In the genomic region with DNA sequence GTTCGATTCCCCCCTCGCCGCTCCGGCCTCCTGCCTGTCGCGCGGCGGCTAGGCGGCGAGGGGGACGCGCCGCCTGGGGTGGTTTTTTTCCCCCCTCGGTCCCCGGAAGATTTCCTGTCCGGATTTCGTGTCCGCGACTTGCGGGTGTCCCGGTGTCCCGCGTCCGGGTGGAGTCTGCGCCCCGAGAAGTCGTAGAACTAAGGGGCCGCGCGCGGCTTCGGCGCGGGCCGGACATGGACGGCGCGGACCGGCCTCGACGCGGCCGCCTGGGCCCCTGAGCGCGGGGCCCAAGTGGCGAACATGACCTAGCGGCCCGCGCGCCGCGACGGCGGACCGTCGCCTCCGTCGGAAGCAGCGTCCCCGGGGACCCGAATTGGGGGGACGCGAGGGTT, we compare ENCODE assay signal across 8 mouse cellular contexts. TPM values are rescaled to one million over a fixed set of nuclear protein-coding genes. Genes with fewer than 3 reads are reported as not detected.
DNase-seq lines count a peak whose midpoint lies in the region; ATAC-seq and TF ChIP-seq lines count a peak whose summit lies in the region.

No protein-coding gene starts in this region.

- WGBS in lung, adult 2 months = under 1% methylated on average over 63 of the region's 63 CpGs
- WGBS in embryonic facial prominence, embryonic 14.5 days = 0% methylated on average over 46 of the region's 63 CpGs
- under 1% methylated on average over 57 of the region's 63 CpGs for WGBS in intestine, postnatal 0 days
- WGBS in neural tube, embryonic 12.5 days = under 1% methylated on average over 61 of the region's 63 CpGs

- peak overlapping the region; percentile 95 for H3K9ac ChIP-seq in embryonic facial prominence, embryonic 14.5 days (ENCODE audit: low read depth, low read length)
- H3K9ac ChIP-seq in intestine, postnatal 0 days (ENCODE audit: low read depth, low read length) = peak overlapping the region; percentile 82
- H3K9ac ChIP-seq in neural tube, embryonic 12.5 days = peak overlapping the region; percentile 83

- H3K4me3 ChIP-seq in lung, adult 2 months (replicated peaks; ENCODE audit: extremely low read depth, low read depth, low read length) = peak overlapping the region; percentile 83
- H3K4me3 ChIP-seq in embryonic facial prominence, embryonic 14.5 days (ENCODE audit: low read depth, low read length) = peak overlapping the region; percentile 99
- peak overlapping the region; percentile 90 for H3K4me3 ChIP-seq in intestine, postnatal 0 days (ENCODE audit: low read depth, low read length)
- peak overlapping the region; percentile 90 for H3K4me3 ChIP-seq in neural tube, embryonic 12.5 days

- H3K27me3 ChIP-seq in embryonic facial prominence, embryonic 14.5 days (replicated peaks; ENCODE audit: control insufficient read depth, insufficient read depth, low read length) = no peaks in the 10 kb centered on the region
- H3K27me3 ChIP-seq in intestine, postnatal 0 days (replicated peaks; ENCODE audit: control insufficient read depth, insufficient read depth, low read length) = no peaks in the 10 kb centered on the region
- H3K27me3 ChIP-seq in neural tube, embryonic 12.5 days (replicated peaks) = no peaks in the 10 kb centered on the region

- H3K27ac ChIP-seq in embryonic facial prominence, embryonic 14.5 days (replicated peaks; ENCODE audit: low read depth, low read length) = peak overlapping the region; percentile 84
- H3K27ac ChIP-seq in intestine, postnatal 0 days (ENCODE audit: low read depth, low read length) = peak overlapping the region; percentile 68
- no peak overlapping the region for H3K27ac ChIP-seq in neural tube, embryonic 12.5 days

- H3K4me2 ChIP-seq in embryonic facial prominence, embryonic 14.5 days (ENCODE audit: low read depth, low read length) = peak overlapping the region; percentile 90
- H3K4me2 ChIP-seq in intestine, postnatal 0 days (replicated peaks; ENCODE audit: low read depth) = peak overlapping the region; percentile 87
- H3K4me2 ChIP-seq in neural tube, embryonic 12.5 days (replicated peaks) = peak overlapping the region; percentile 99

- no peak for ATAC-seq in embryonic facial prominence, embryonic 14.5 days (ENCODE audit: low read depth)
- no peak for ATAC-seq in intestine, postnatal 0 days
- ATAC-seq in neural tube, embryonic 12.5 days (ENCODE audit: low FRiP score, low read depth) = no peak

- peaks cover 13% of the 10 kb centered on the region for H3K4me1 ChIP-seq in lung, adult 2 months (ENCODE audit: control insufficient read depth, insufficient read depth, low read length)
- H3K4me1 ChIP-seq in embryonic facial prominence, embryonic 14.5 days (ENCODE audit: control insufficient read depth, insufficient read depth, low read length) = peaks cover 15% of the 10 kb centered on the region
- no peaks in the 10 kb centered on the region; the same call in 1 of the 2 replicates for H3K4me1 ChIP-seq in intestine, postnatal 0 days (replicated peaks; ENCODE audit: control insufficient read depth, insufficient read depth, low read length)
- peaks cover 39% of the 10 kb centered on the region for H3K4me1 ChIP-seq in neural tube, embryonic 12.5 days

- TF ChIP-seq POLR2A in lung, adult 2 months (IDR thresholded peaks at IDR 0.05; ENCODE audit: borderline replicate concordance, extremely low read depth, low read depth, low read length) = no peak

- DNase-seq in lung, adult 2 months = no peak
- DNase-seq in lung, postnatal 14 days = no peak
- DNase-seq in embryonic facial prominence, embryonic 14.5 days (ENCODE audit: low spot score) = no peak
- no peak for DNase-seq in ovary, adult 18-20 months (ENCODE audit: low spot score)
- no peak for DNase-seq in cerebellum, postnatal 36 days
- DNase-seq in B cell, adult 2 months = no peak

- no peak for TF ChIP-seq CTCF in lung, adult 2 months (IDR thresholded peaks at IDR 0.05; ENCODE audit: insufficient read depth, low read length)
- TF ChIP-seq CTCF in intestine, postnatal 0 days (IDR thresholded peaks at IDR 0.05; ENCODE audit: low read depth) = no peak

- peaks cover 24% of the 10 kb centered on the region; the same call in 1 of the 2 replicates for H3K36me3 ChIP-seq in embryonic facial prominence, embryonic 14.5 days (ENCODE audit: control insufficient read depth, insufficient read depth, low read length)
- peaks cover 10% of the 10 kb centered on the region; the same call in 1 of the 2 replicates for H3K36me3 ChIP-seq in intestine, postnatal 0 days (ENCODE audit: control insufficient read depth, insufficient read depth)
- peaks cover 17% of the 10 kb centered on the region for H3K36me3 ChIP-seq in neural tube, embryonic 12.5 days

- no peaks in the 10 kb centered on the region for H3K9me3 ChIP-seq in embryonic facial prominence, embryonic 14.5 days (ENCODE audit: control insufficient read depth, low read length)
- no peaks in the 10 kb centered on the region for H3K9me3 ChIP-seq in intestine, postnatal 0 days (ENCODE audit: control insufficient read depth)
- no peaks in the 10 kb centered on the region for H3K9me3 ChIP-seq in neural tube, embryonic 12.5 days

RNA-seq across cellular contexts. Expression of a gene that starts 0.3 kb away (rescaled TPM):
- 161 and 168 TPM in 2 replicates for polyA plus RNA-seq in lung, adult 2 months (2012; rRNA removed)
- 32.6 and 32.7 TPM in 2 replicates for polyA plus RNA-seq in embryonic facial prominence, embryonic 14.5 days (2014; fragmentation: Nextera tagmentation; extraction: Ambion mirVana)
- 11.7 and 12.4 TPM in 2 replicates for polyA plus RNA-seq in intestine, postnatal 0 days (2015; fragmentation: Nextera tagmentation; extraction: Ambion mirVana)
- polyA plus RNA-seq in neural tube, embryonic 12.5 days (2016; fragmentation: Nextera tagmentation; extraction: Ambion mirVana) = 17.4 and 23.9 TPM in 2 replicates

RNA-seq across cellular contexts. Expression of a gene that starts 10.6 kb away (rescaled TPM):
- 83.7 and 85.8 TPM in 2 replicates for polyA plus RNA-seq in lung, adult 2 months (2012; rRNA removed)
- 12.8 and 14.1 TPM in 2 replicates for polyA plus RNA-seq in embryonic facial prominence, embryonic 14.5 days (2014; fragmentation: Nextera tagmentation; extraction: Ambion mirVana)
- 9.8 and 11.1 TPM in 2 replicates for polyA plus RNA-seq in intestine, postnatal 0 days (2015; fragmentation: Nextera tagmentation; extraction: Ambion mirVana)
- polyA plus RNA-seq in neural tube, embryonic 12.5 days (2016; fragmentation: Nextera tagmentation; extraction: Ambion mirVana) = 15.1 and 15.4 TPM in 2 replicates

RNA-seq across cellular contexts. Expression of a gene that starts 22.5 kb away (rescaled TPM):
- 709 and 1,054 TPM in 2 replicates for polyA plus RNA-seq in lung, adult 2 months (2012; rRNA removed)
- polyA plus RNA-seq in embryonic facial prominence, embryonic 14.5 days (2014; fragmentation: Nextera tagmentation; extraction: Ambion mirVana) = 474 and 475 TPM in 2 replicates
- 1,009 and 1,013 TPM in 2 replicates for polyA plus RNA-seq in intestine, postnatal 0 days (2015; fragmentation: Nextera tagmentation; extraction: Ambion mirVana)
- polyA plus RNA-seq in neural tube, embryonic 12.5 days (2016; fragmentation: Nextera tagmentation; extraction: Ambion mirVana) = 396 and 422 TPM in 2 replicates

RNA-seq across cellular contexts. Expression of a gene that starts 24.7 kb away (rescaled TPM):
- polyA plus RNA-seq in lung, adult 2 months (2012; rRNA removed) = 29.9 and 31.5 TPM in 2 replicates
- 7.3 and 9.0 TPM in 2 replicates for polyA plus RNA-seq in embryonic facial prominence, embryonic 14.5 days (2014; fragmentation: Nextera tagmentation; extraction: Ambion mirVana)
- polyA plus RNA-seq in intestine, postnatal 0 days (2015; fragmentation: Nextera tagmentation; extraction: Ambion mirVana) = 2.1 and 2.7 TPM in 2 replicates
- 26.5 and 27.3 TPM in 2 replicates for polyA plus RNA-seq in neural tube, embryonic 12.5 days (2016; fragmentation: Nextera tagmentation; extraction: Ambion mirVana)

RNA-seq across cellular contexts. Expression of a gene that starts 32.1 kb away (rescaled TPM):
- 110 and 150 TPM in 2 replicates for polyA plus RNA-seq in lung, adult 2 months (2012; rRNA removed)
- polyA plus RNA-seq in embryonic facial prominence, embryonic 14.5 days (2014; fragmentation: Nextera tagmentation; extraction: Ambion mirVana) = 34.2 and 37.0 TPM in 2 replicates
- polyA plus RNA-seq in intestine, postnatal 0 days (2015; fragmentation: Nextera tagmentation; extraction: Ambion mirVana) = 18.1 and 19.5 TPM in 2 replicates
- polyA plus RNA-seq in neural tube, embryonic 12.5 days (2016; fragmentation: Nextera tagmentation; extraction: Ambion mirVana) = 40.8 and 45.1 TPM in 2 replicates
